Mouse (Mus musculus) embryo, embryonic 10.5 days (tissue): ENCODE results near the gene Zfp579.
"Not testable (repeated sequence)": the region's sequence is repeated elsewhere in the genome, so short reads cannot be mapped to it uniquely, and the experiment has no call there.

Experiments
- DNase-seq: peaks from one replicate; pipeline ENCODE4 v3.0.0-alpha.2; 2015; ENCODE audit warnings: low spot score

Gene Zfp579

GRCm38 (mm10) chr7:4996003-4996895 lies at the start of gene Zfp579:
Gene Zfp579, minus strand, starts transcription at chr7:4996158.
- DNase-seq: peak; percentile 94

GRCm38 (mm10) chr7:5044981-5045380 lies 49.0 kb upstream of the Zfp579 start:
- DNase-seq: no peak

- DNase-seq: peak; percentile 13
Observed at GRCm38 (mm10) chr7:5038940-5039339, 43.0 kb upstream of the Zfp579 start.

- peak; percentile 94 for DNase-seq
Observed at GRCm38 (mm10) chr7:5038109-5038732, 42.3 kb upstream of the Zfp579 start, which contains the start of gene Zfp784. Gene Zfp784, minus strand, starts transcription at chr7:5038446.

GRCm38 (mm10) chr7:5037467-5037866 lies 41.5 kb upstream of the Zfp579 start:
- no peak for DNase-seq

- no peak for DNase-seq
Observed at GRCm38 (mm10) chr7:5037026-5037425, 41.1 kb upstream of the Zfp579 start.

GRCm38 (mm10) chr7:5036136-5036535 lies 40.2 kb upstream of the Zfp579 start:
- DNase-seq: no peak

- no peak for DNase-seq
Observed at GRCm38 (mm10) chr7:5035628-5036027, 39.7 kb upstream of the Zfp579 start.

GRCm38 (mm10) chr7:5033818-5034217 lies 37.9 kb upstream of the Zfp579 start, which contains the start of gene 4632433K11Rik:
Gene 4632433K11Rik, plus strand, starts transcription at chr7:5034118.
- no peak for DNase-seq

GRCm38 (mm10) chr7:5031496-5031895 lies 35.5 kb upstream of the Zfp579 start:
- no peak for DNase-seq

GRCm38 (mm10) chr7:5030554-5031275 lies 34.8 kb upstream of the Zfp579 start:
- no peak for DNase-seq

- DNase-seq: no peak
Observed at GRCm38 (mm10) chr7:5029946-5030345, 34.0 kb upstream of the Zfp579 start.

- no peak for DNase-seq
Observed at GRCm38 (mm10) chr7:5029543-5029942, 33.6 kb upstream of the Zfp579 start.

- no peak for DNase-seq
Observed at GRCm38 (mm10) chr7:5021197-5021596, 25.2 kb upstream of the Zfp579 start.

GRCm38 (mm10) chr7:5020685-5021084 lies 24.7 kb upstream of the Zfp579 start:
- peak; percentile 47 for DNase-seq

- peak; percentile 99 for DNase-seq
Observed at GRCm38 (mm10) chr7:5020000-5020681, 24.2 kb upstream of the Zfp579 start, which contains the start of the genes Zfp865 and Ccdc106. Gene Zfp865, plus strand, starts transcription at chr7:5020376. Gene Ccdc106, plus strand, starts transcription at chr7:5020553.

- DNase-seq: not testable (repeated sequence)
Observed at GRCm38 (mm10) chr7:5019576-5019975, 23.6 kb upstream of the Zfp579 start.

GRCm38 (mm10) chr7:5017931-5018330 lies 22.0 kb upstream of the Zfp579 start:
- DNase-seq: no peak

GRCm38 (mm10) chr7:5017352-5017751 lies 21.4 kb upstream of the Zfp579 start:
- DNase-seq: no peak

GRCm38 (mm10) chr7:5016920-5017319 lies 21.0 kb upstream of the Zfp579 start:
- DNase-seq: no peak

GRCm38 (mm10) chr7:5016057-5016456 lies 20.1 kb upstream of the Zfp579 start:
- DNase-seq: peak; percentile 19
